Mouse (Mus musculus): ENCODE measurements around the gene Hoxb8.

Gene Hoxb8

DNA sequence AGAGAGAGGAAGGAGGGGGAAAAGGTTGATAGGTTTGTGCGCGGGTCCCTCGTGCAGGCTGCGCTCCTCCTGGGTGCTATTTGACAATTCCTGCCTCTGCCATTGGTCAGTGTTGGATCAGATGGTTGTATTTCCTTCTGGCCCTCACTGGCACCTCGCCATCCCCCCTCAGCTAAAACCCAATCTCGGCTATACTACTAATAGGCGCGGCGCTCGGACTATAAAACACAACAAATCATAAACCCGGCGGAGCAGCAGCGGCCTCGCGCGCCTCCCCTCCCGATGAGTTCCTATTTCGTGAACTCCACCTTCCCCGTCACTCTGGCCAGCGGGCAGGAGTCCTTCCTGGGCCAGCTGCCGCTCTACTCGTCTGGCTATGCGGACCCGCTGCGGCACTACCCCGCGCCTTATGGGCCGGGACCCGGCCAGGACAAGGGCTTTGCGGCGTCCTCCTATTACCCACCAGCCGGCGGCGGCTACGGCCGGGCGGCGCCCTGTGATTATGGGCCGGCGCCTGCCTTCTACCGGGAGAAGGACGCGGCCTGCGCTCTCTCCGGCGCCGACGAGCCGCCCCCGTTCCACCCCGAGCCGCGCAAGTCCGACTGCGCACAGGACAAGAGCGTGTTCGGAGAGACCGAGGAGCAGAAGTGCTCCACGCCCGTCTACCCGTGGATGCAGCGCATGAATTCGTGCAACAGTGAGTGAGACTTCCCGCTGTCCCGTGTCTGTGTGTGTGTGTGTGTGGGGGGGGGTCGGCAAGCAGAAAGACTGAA lies 17.4 kb downstream of the Hoxb8 start:
- no peak for DNase-seq (ENCODE audit: low read depth, low spot score)

DNA sequence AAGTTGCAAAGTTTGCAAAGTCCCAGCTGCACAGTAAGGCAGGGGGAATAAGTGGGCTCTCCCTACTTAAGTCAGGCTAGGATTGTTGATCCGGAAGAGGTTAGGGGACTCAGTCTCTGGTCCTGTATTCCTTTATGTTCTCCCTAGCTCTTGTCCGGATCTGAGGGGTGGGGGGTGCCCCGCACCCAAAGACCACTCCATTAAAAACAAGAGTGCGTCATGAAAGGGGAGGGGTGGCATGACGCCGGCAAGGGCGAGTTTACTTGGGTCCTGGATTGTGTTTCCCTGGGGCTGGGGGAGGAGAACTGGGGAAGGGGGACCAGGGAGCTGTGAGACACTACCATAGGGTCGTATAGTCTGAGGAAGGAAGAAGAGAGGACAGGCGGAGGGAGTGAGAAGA lies 18.1 kb downstream of the Hoxb8 start:
- no peak for DNase-seq (ENCODE audit: low read depth, low spot score)

DNA sequence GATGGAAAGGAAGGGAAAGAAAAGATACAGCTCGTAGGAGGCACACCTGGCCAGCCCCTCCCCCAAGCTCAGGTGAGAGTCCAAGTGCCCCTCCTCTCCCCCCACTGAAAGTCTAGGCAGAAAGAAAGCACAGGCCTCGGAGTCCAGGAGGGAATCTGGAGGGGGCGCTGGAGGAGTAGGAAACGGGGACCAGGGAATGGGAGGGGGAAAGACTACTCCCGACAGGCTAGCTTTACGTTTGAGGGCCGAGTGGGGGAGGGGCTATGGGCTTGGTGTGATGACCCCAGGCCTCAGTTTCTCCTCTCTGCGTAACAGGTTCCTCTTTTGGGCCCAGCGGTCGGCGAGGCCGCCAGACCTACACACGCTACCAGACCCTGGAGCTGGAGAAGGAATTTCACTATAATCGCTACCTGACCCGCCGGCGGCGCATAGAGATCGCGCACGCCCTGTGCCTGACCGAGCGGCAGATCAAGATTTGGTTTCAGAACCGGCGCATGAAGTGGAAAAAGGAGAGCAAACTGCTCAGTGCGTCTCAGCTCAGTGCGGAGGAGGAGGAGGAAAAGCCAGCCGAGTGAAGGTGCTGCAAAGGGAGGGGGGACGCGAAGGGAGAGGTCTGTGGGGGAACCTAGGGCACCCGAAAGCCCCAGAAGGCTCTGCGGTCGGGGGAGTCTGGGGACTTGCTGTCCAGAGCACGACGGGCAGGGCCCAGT lies 18.8 kb downstream of the Hoxb8 start:
- DNase-seq (ENCODE audit: low read depth, low spot score) = no peak

DNA sequence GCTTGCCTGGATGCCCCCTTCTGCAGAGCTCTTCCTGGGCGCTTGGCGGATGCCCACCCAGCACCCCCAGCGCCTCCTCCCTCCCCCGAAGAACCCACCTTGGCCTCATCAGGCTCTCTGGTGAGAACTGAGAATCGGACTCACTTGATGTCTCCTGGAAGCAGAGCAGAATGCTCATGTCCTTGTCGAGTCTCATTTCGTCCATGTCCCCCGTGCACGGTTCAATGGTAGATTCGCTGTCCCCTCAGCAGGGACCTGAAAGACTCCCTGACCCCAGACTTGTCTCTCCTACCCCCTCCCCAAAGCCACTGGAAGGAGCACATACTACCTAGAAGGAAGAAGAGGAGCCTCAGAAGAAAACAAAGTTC lies 19.3 kb downstream of the Hoxb8 start:
- DNase-seq (ENCODE audit: low read depth, low spot score) = no peak

- DNase-seq (ENCODE audit: low read depth, low spot score) = no peak
Observed at GRCm38 (mm10) chr11:96301837-96302236, 20.1 kb downstream of the Hoxb8 start.

- DNase-seq (ENCODE audit: low read depth, low spot score) = no peak
Observed at GRCm38 (mm10) chr11:96302381-96303150, 20.9 kb downstream of the Hoxb8 start.

GRCm38 (mm10) chr11:96303151-96304099 lies 21.7 kb downstream of the Hoxb8 start, which contains the start of gene Hoxb5:
Hoxb5 (plus strand) TSS chr11:96303336.
- peak; percentile 86 for DNase-seq (ENCODE audit: low read depth, low spot score)

DNA sequence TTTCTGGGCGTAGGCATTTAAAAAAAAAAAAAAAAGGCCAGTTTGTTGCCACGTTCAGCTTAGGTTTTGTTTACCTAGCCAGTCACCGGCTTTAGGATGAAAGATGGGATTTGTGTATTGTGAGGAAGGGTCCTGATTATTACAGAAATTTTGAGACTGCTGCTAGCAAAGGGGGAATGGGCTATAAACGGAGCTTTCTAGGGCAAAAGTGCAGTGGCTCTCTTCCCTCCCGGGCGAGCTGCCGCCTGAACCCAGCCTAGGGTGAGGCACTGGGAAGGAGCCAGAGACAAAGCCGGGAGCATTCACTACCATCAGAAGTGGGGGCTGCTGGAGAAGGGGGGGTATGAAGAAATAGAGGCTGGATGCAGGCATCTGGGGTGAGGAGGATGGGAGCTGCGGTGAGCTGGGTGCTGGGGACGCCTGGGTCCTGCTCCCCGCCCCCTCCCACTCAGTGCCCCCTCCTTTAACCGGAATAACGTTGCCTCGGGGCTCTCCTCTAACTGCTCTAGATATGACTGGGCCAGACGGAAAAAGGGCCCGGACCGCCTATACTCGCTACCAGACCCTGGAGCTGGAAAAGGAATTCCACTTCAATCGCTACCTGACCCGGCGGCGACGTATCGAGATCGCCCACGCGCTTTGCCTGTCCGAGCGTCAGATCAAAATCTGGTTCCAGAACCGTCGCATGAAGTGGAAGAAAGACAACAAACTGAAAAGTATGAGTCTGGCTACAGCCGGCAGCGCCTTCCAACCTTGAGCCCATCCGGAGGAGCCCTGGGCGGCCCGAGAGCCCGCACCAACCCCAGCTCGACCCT lies 22.9 kb downstream of the Hoxb8 start:
- peak; percentile 44 for DNase-seq (ENCODE audit: low read depth, low spot score)

DNA sequence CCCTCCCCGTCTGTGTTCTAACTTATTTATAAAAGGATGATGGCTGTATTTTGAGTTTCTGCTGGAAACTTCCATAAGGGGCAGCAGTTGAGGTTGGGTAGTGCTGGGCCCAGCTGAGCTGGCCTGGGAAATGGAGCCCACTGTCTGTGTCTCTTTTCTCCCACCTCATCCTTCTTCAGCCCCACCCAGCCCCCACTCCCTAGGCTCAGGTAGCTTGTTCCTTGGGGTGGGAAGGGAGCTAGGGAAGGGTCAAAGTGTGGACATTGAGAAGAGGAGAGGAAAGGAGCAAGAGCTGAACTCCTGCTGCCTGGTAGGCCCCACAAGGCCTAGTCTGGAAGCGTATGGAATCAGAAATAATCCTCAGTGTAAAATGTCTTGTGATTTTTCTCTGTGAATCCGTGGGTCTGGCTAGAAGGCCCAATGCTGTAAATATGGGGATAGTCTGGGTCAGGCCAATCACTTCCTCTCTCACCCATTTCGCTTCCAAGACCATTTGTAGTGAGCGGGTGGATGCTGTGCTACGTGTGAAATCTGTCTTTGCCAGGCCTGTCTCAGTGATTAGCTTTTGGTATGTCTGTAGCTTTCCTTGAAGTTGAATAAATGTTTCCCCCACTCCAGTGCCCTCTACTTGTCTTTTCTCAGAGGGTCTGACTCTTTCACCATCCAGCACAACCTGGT lies 23.9 kb downstream of the Hoxb8 start:
- no peak for DNase-seq (ENCODE audit: low read depth, low spot score)

GRCm38 (mm10) chr11:96306183-96306907 lies 24.6 kb downstream of the Hoxb8 start:
- no peak for DNase-seq (ENCODE audit: low read depth, low spot score)

- no peak for DNase-seq (ENCODE audit: low read depth, low spot score)
Observed at GRCm38 (mm10) chr11:96306908-96307269, 25.2 kb downstream of the Hoxb8 start.

- DNase-seq (ENCODE audit: low read depth, low spot score) = no peak
Observed at GRCm38 (mm10) chr11:96308763-96309162, 27.1 kb downstream of the Hoxb8 start.

- DNase-seq (ENCODE audit: low read depth, low spot score) = no peak
Observed at GRCm38 (mm10) chr11:96309288-96309687, 27.6 kb downstream of the Hoxb8 start.

GRCm38 (mm10) chr11:96310183-96310938 lies 28.7 kb downstream of the Hoxb8 start:
- peak; percentile 80 for DNase-seq (ENCODE audit: low read depth, low spot score)

DNA sequence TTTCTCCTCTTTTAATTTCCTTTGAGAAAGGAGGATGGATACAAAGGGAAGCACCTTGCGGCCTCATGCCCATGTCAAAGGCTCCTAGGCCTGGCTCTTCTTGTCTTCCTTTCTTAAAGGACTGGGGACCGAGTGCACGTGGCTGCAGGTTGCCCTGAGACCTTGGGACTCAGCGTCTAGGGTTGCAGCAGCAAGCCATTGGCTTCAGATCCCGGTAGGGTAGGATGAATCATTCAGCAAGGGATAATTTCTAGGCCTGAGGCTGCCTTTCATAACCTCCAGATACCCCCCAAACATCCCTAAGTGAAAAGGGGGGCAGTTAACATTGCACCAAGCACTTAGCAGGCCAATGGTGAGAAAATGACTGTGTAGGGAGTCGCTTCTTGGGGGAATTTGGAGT lies 29.4 kb downstream of the Hoxb8 start:
- no peak for DNase-seq (ENCODE audit: low read depth, low spot score)

GRCm38 (mm10) chr11:96311520-96312417 lies 30.1 kb downstream of the Hoxb8 start:
- peak; percentile 95 for DNase-seq (ENCODE audit: low read depth, low spot score)

GRCm38 (mm10) chr11:96313134-96313533 lies 31.4 kb downstream of the Hoxb8 start:
- DNase-seq (ENCODE audit: low read depth, low spot score) = no peak
